Mouse (Mus musculus) liver, embryonic 14.5 days (tissue): Measurements from ENCODE around the gene Bdkrb2.

Source experiments
- CTCF ChIP-seq: IDR thresholded peaks from 2 replicates; pipeline ENCODE4 v1.5.1; 2016; ENCODE audit warnings: antibody characterized with exemption, low read depth, control low read depth
- EP300 ChIP-seq: IDR thresholded peaks from 2 replicates; pipeline ENCODE4 v1.6.1; 2016; ENCODE audit warnings: antibody characterized with exemption, low read depth

- TF ChIP-seq CTCF (no peak), EP300 (no peak)
Observed at GRCm38 (mm10) chr12:105583484-105583883, 20.5 kb downstream of the Bdkrb2 start.
